Mouse (Mus musculus) G1E (cell line): ENCODE measurements at regions not wholly inside any gene's neighbourhood (a gene's known extent, or its start where the extent isn't known, plus 50 kb on each side); places are given as distances from the start of the nearest gene placed in this dataset.

Experiments used
- ATAC-seq: 2 replicates; pipeline ENCODE4 v1.8.0; 2016; ENCODE audit warnings: mild to moderate bottlenecking; ENCODE audit not compliant: insufficient number of reproducible peaks, poor library complexity, low FRiP score, severe bottlenecking; ENCODE audit errors: extremely low read depth
- DNase-seq: peaks from one replicate; pipeline ENCODE4 v3.0.0; 2012; ENCODE audit warnings: low spot score
- H3K27me3 ChIP-seq: 2 replicates; pipeline ENCODE4 v1.6.1; 2012; ENCODE audit warnings: mild to moderate bottlenecking, low read length, inconsistent platforms; ENCODE audit not compliant: insufficient read depth
- H3K36me3 ChIP-seq: replicated peaks from 2 replicates; pipeline ENCODE3; 2012; ENCODE audit warnings: mild to moderate bottlenecking, inconsistent platforms
- H3K4me1 ChIP-seq: 2 replicates; pipeline ENCODE4 v1.6.1; 2012; ENCODE audit warnings: low read depth, low read length, inconsistent platforms, mixed read lengths; ENCODE audit not compliant: insufficient read depth
- H3K4me3 ChIP-seq: 2 replicates; pipeline ENCODE4 v1.5.1; 2012; ENCODE audit warnings: low read depth, mild to moderate bottlenecking, inconsistent platforms, low read length, moderate library complexity, mixed read lengths
- H3K9me3 ChIP-seq: replicated peaks from 2 replicates; pipeline ENCODE4 v1.6.1; 2012; ENCODE audit warnings: inconsistent platforms
- CTCF ChIP-seq: IDR thresholded peaks from 2 replicates; pipeline ENCODE4 v1.5.1; 2012; ENCODE audit warnings: low read depth, low read length, inconsistent platforms, mixed read lengths
- GATA1 ChIP-seq: IDR thresholded peaks from 2 replicates; pipeline ENCODE4 v1.6.1; 2012; ENCODE audit warnings: borderline replicate concordance, low read length, inconsistent platforms, mixed read lengths
- GATA2 ChIP-seq: IDR thresholded peaks from 2 replicates; pipeline ENCODE4 v1.6.1; 2012; ENCODE audit warnings: low read depth, low read length, inconsistent platforms, borderline replicate concordance
- POLR2AphosphoS5 ChIP-seq: IDR thresholded peaks from 2 replicates; pipeline ENCODE4 v1.6.1; 2012; ENCODE audit warnings: low read depth, low read length, inconsistent platforms; ENCODE audit not compliant: insufficient replicate concordance
- TAL1 ChIP-seq: conservative IDR thresholded peaks from 2 replicates; pipeline ENCODE4 v1.6.1; 2012; ENCODE audit warnings: low read depth, low read length, inconsistent platforms, mixed read lengths

DNA sequence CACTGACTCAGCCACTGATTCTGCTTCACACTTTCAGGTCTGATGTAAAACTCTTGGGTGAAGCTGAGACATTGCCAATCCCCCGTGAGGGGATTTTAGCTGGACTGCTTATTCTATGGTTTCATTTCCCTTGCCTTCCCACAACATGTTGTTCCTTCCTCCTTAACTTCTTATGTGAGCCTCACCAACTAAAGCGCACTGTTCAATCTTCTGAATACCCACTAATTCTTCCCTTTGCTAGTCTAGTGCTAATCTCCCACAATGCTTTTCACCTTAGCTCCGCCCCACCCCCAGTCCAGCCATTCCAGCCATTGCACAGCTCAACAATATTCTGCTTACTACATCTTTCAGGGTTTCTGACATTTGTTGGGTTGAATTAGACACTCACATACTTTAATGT is 196.7 kb downstream of the Hlx start:
- no peaks in the 10 kb centered on the region for H3K4me1 ChIP-seq
- DNase-seq (no peak), ATAC-seq (no peak)
- H3K4me3 ChIP-seq = no peak overlapping the region
- TF ChIP-seq GATA1 (no peak), POLR2AphosphoS5 (no peak), CTCF (no peak), TAL1 (no peak), GATA2 (no peak)
- H3K27me3 ChIP-seq = no peaks in the 10 kb centered on the region
- no peaks in the 10 kb centered on the region for H3K36me3 ChIP-seq
- no peaks in the 10 kb centered on the region for H3K9me3 ChIP-seq

DNA sequence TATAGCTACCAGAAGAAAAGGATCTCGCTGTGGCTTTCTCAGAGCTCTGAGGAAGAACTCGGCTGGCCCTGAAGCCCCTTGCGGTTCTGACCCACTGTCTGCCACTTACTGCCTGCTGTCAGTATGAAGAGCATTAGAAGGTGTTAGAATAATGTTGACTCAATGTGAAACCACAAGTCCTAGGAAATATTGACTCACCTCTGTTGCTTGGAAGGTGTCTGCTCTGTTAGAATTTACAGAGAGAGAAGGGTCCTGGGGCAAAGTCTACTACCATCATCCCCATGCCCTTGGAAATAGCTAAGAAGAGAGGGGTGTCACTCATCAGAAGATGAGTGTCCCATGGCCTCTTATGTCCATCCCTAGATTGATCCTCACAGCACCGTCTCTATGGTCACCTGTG is 197.9 kb downstream of the Hlx start:
- Histone ChIP-seq H3K4me3 (no peak overlapping the region), H3K36me3 (no peaks in the 10 kb centered on the region), H3K4me1 (no peaks in the 10 kb centered on the region), H3K9me3 (no peaks in the 10 kb centered on the region), H3K27me3 (no peaks in the 10 kb centered on the region)
- ATAC-seq (no peak), DNase-seq (no peak)
- no peak for TF ChIP-seq TAL1
- TF ChIP-seq GATA1 = no peak
- TF ChIP-seq GATA2 = no peak
- TF ChIP-seq CTCF = no peak
- no peak for TF ChIP-seq POLR2AphosphoS5

DNA sequence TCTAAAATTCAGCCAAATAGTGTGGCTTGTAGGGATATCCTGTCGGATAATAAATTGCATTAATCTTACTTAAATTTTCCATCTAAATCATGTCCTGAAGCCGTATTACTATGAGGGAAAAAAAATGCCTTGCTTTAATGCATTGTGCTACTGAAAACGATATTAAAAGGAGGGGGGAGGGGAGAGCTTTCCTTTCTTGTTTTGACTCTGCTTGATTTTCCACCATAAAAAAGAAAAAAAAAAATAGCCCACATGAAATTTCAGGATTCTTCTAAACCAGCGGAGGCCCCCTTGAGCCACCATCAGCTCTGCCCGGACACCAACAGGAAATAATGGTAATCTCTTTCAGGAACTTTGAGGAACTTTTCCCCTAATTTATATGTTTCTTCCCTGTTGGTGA is 198.5 kb downstream of the Hlx start:
- Histone ChIP-seq H3K4me1 (no peaks in the 10 kb centered on the region), H3K36me3 (no peaks in the 10 kb centered on the region)
- ATAC-seq = no peak

DNA sequence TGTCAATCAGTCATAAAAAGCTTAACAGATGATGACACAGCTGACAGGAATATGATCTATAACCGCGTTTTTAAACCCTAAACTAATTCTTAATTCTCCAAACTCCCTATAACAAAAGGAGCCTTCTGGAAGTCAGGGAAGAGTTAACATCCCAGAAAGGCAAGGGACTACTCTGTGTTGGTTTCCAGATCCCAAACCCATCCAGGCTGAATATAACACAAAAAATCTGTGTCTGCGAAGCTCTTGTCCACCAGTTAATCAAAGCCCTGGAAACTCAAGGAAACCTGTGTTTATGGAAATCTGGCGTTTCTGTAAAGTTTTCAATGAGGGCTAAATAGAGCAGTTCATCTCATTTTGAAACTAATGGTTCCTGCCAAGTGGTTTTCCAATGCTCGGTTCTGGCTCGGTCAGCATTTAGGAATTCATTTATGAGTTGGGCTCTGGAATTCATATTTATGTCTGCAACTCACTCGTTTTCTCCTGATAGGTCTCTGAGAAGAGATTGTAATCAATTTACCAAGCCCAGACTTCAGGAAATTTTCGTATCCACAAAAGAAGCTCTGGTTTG is 199.8 kb downstream of the Hlx start:
- Histone ChIP-seq H3K4me3 (no peak overlapping the region), H3K27me3 (no peaks in the 10 kb centered on the region), H3K9me3 (no peaks in the 10 kb centered on the region), H3K4me1 (no peaks in the 10 kb centered on the region), H3K36me3 (no peaks in the 10 kb centered on the region)
- no peak for ATAC-seq
- no peak for DNase-seq
- no peak for TF ChIP-seq GATA2
- TF ChIP-seq GATA1 = no peak
- TF ChIP-seq CTCF = no peak
- TF ChIP-seq POLR2AphosphoS5 = no peak
- TF ChIP-seq TAL1 = no peak

More for the DNA sequence above, 198.5 kb downstream of the Hlx start:
- Histone ChIP-seq H3K4me3 (no peak overlapping the region), H3K27me3 (no peaks in the 10 kb centered on the region), H3K9me3 (no peaks in the 10 kb centered on the region)
- no peak for TF ChIP-seq POLR2AphosphoS5
- TF ChIP-seq TAL1 = no peak
- no peak for TF ChIP-seq CTCF
- no peak for TF ChIP-seq GATA2
- TF ChIP-seq GATA1 = no peak
- no peak for DNase-seq

DNA sequence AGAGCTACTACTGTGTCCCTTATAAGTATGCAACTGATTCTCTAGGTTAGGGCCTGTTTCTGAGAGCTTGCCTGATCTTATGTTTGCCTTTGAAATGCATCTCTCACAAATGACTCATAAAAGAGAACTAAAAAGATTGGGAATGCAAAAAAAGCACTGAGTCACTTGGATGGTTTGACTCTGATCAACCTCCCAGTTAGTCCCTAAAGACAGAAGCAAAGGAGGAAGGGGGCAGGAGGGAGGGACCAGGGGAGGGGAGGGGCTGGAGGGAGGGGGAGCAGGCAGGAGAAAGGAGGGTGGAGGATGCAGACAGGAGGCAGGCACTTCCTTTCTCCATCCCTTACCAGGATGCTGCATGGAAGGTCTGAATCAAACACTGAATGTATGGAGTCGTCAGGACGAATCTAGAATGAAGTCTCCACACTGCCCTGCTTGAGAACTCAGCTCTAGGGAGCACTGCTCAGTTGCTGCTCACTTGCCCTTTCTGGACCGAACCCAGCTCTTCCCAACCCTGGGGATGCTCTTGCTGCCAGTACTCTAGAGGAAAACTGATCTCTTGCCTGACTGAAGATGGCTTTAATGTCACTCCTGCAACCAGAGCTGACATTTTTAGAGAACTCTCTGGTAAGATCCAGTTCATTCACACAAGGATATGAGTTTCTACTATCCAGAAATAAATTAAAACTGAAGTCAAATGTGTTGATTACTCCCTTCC is 201.7 kb downstream of the Hlx start:
- DNase-seq (no peak), ATAC-seq (no peak)
- Histone ChIP-seq H3K9me3 (no peaks in the 10 kb centered on the region), H3K27me3 (no peaks in the 10 kb centered on the region), H3K4me3 (no peak overlapping the region), H3K36me3 (no peaks in the 10 kb centered on the region), H3K4me1 (no peaks in the 10 kb centered on the region)
- TF ChIP-seq TAL1 (no peak), CTCF (no peak), GATA2 (no peak), GATA1 (no peak), POLR2AphosphoS5 (no peak)

DNA sequence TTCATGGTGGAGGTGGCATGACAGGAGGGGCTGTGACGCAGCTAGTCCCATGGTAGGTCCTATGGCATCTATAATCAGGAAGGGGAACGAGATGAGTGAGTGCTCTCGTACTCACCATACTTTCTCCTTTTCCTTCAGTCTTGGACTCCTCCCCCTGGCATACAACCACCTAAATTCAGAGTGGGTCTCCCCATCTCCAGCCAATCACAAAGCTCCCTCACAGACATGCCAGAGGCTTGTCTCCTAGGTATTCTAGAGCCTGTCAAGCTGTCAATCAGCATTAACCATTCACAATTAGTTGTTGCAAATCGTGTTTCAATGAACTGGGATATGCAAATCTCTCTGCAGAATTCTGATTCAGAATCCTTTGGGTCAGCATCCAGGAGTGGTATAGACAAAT is 206.7 kb downstream of the Hlx start:
- Histone ChIP-seq H3K36me3 (no peaks in the 10 kb centered on the region), H3K9me3 (no peaks in the 10 kb centered on the region), H3K27me3 (no peaks in the 10 kb centered on the region; the same call in none of the 2 replicates), H3K4me1 (no peaks in the 10 kb centered on the region), H3K4me3 (no peak overlapping the region)
- TF ChIP-seq POLR2AphosphoS5 (no peak), CTCF (no peak), GATA1 (no peak), GATA2 (no peak), TAL1 (no peak)
- DNase-seq (no peak), ATAC-seq (no peak)

DNA sequence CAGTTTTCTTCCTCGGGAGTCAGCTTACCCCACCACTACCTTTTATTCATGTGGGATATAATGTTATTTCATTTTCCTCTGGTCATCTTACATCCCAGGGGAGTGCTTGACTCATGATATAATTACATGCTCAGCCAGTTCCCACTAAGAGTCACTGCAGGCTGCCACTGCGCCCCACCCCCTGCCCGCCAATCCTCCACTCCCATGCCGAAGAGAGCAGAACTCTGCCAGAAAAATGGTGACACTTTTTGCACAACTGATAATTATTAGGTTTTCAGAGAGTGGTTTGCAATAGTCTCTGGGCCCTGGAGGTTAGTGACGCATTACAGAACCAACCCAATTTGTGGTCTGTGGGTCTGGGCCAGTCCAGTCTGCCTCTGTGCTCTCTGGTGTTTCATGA is 212.9 kb downstream of the Hlx start:
- H3K36me3 ChIP-seq = no peaks in the 10 kb centered on the region
- H3K4me3 ChIP-seq = no peak overlapping the region
- DNase-seq (no peak), ATAC-seq (no peak)
- H3K27me3 ChIP-seq = no peaks in the 10 kb centered on the region; the same call in none of the 2 replicates
- H3K4me1 ChIP-seq = no peaks in the 10 kb centered on the region
- no peak for TF ChIP-seq CTCF
- TF ChIP-seq POLR2AphosphoS5 = no peak
- no peak for TF ChIP-seq GATA2
- TF ChIP-seq TAL1 = no peak
- no peak for TF ChIP-seq GATA1
- no peaks in the 10 kb centered on the region for H3K9me3 ChIP-seq
